Mouse (Mus musculus): ENCODE data around the gene Otop2.

Otop2 gene

DNA sequence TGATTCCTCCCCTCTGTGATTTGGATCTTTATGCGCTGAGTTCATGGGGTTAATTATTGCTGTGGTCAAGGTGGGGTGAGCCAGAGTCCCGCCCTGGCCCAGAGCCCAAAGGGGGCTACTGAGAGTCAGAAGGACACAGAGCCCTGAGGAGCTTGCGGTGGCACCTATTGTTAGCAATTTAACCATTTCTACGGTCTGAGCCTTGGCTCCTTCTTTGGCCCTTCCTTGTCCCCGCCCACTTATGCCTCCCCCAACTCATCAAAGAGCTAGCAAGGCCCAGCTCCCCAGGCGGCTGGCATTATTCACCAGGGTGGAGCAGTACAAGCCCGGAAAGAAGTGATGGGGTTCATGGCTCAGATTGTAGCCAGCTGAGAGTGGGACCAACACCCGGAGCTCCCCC, at the start of gene Otop2:
Gene Otop2 (plus strand): TSS at position 301 of the 400 bp plus-strand sequence.
- no peak for DNase-seq

DNA sequence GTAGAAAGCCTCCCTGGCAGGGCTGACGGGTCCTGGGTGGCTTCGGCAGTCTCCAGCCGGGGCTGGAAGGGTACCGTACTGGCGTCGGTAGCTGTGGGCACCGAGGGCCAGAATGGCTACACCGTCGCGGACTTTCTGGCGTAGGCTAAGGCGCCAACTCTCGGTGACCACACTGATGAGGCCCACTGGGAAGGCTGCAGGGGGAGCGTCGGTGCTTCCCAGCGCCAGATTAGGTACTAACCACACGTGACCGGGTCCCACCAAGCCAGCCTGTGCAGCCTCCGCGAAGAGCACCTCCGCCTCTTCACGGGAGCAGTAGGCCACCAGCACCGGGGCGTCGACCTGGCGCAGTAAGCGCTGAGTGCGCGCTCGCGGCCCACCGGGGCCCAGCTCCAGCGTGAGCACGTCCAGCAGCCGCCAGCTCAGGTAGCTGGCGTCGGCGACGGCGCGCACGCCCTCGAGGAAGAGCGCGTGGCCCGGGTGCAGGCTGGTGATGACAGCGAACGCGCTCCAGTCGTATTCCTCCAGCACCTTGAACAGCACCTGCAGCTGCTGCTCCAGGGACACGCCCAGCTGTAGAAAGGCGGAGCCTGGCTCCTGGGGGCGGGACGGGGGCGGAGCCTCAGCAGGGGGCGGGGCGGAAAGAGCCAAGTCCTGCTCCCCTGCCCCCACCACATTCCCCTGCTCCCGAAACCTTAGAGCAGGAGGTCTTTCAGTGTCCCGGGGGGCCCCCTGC, 49.0 kb upstream of the Otop2 start:
- DNase-seq = peak; percentile 58

DNA sequence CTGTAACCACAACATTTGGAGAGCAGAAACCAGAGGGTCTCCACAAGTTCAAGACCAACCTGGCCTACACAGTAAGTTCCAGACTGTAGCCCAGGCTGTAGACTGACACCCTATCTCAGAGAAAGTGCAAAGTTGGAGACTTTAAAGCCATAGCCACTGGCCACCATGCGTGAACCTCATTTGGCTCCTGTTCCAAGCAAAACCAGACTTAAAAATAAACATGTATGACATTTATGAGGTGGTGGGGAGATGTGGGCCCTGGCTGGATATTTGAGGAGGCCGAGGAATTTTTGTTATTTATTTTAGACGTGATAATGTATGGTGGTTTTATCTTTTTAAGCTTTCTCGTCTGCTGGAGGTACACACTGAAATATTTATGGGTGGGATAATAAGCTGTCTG, 47.8 kb upstream of the Otop2 start:
- DNase-seq = no peak

DNA sequence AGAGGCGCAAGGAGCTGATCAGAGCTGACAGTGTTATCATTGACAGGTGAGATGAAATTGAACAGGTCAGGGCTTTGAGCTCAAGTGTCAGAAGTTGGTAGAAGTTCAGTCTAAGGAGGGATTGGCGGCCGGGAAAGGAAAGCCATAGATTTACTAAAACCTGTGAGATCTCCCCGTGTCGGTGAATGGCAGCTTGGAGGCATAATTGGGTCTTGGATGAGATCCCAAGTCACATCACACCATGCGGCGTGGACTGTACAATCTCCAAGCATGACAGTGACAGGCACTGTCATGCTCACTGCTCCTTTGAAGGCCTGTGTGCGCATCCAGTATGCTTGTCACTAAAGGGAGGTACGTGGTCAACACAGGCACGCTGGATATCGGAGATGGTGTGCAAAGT, 44.0 kb upstream of the Otop2 start:
- no peak for DNase-seq

DNA sequence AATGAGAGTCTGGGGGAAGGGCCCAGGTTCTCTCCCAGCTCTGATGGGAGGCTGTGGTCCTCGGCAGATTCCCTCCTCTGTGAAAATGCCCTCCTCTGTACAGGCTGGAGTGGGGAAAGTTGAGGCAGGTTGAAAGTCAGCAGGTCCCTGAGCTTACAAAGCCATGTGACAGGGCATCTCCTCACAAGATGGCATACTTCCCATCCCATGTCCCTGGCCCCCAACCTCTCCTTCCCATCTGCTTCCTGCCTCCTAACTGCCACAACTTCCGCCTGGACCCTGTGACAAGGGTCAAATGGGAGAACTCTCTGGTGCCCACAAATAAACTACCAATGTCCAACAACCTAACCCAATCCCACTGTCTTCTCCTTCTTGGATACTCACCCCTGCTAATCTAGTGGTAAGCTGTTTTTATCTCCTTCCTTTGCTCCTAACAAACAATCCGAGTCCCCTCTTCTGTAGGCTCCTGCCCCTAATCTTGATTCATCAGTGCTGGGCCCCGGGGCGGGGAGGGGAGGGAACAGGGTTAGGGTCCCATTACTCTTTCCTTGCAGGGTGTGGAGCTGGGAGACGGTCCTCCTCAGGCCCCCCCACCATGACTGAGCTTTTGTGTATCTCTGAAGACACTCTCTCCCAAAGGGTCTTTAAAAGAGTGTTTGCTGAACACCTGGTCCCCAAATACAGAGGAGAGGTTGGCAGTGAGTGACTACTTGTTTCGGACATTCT, 42.7 kb upstream of the Otop2 start:
- DNase-seq = no peak

DNA sequence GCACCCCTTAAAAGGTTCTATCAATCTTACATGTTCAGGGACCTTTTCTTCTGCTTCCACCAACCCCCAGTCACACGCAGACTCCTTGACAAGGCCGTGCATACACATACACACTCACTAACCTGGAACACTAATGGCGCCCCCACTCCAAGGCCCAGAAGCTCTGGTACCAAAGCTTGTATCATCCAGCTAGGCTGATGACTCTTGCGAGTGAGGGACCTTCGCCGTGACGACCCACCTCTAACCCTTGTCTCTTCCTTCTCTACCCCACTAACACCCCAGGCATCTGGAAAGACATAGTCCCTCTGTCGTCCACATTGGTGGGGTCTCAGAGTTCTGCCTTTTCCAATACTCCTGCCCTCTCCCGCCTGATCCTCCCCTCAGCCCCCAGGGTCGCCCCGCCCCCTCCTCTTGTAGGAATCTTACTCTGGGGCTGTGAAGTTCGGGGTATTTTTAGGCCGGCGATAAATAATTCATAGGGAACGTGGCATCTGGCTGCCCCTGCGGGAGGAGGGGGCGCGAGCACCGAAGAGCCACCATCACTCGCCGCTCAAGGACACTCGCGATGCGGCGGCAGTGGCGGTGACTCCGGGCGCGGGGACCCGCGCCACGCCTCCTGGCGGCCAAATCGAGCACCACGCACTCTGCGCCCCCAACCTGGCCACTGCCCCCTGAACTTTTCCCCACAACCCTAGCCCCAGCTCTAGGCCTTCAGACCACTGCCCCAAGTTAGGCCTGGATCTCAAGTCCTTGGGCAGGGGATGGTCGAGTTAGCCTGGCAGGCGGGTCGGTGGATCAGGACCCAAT, 41.9 kb upstream of the Otop2 start:
- peak; percentile 73 for DNase-seq

DNA sequence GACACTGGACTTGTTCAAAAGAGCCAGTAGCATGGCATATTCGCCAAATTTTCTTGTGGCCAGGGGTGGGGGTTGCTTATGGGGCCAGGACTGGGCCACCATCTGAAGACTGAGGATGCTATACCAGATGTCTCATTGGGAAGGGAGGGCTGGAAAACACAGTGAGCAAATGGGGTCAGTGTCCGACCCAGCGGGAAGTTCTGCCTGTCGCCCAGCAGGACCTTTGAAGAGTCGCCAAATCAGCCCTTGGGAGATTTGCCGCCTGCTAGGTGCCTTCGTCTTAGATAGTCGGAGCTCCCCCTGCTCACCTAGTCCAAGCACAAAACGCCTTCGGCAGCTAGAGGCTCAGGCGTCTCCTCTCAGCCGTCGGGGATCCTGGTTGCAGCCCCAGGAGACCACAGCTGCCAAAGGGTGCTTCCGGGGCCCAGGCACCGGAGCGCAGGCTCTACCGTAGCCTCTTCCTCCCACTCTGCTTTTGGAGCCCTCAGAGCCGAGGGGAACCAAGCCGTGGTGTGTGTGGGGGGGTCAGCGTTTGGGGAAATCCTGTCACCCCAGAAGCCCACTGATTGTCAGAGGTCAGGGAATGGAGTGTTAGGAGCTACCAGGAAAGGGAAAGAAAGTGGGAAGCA, 41.1 kb upstream of the Otop2 start:
- no peak for DNase-seq

DNA sequence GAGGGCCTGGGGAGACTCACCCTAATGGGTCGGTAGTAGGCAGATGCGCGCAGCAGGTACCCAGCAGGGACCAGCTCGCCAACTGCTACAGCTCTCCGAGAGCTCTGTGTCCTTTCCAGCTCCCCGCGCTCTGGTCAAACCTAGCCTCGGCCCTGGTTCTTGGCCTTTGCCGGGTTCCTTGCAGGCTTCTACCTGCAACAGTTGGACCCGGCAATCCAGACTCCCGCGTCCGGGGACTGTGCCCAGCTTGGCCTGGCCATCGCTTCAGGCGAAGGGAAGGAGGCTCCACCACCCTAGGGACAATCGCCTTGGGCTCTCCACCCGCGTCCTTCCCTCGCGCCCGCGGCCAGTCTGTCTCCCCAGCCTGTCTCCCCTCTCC, 40.6 kb upstream of the Otop2 start:
- DNase-seq = no peak

DNA sequence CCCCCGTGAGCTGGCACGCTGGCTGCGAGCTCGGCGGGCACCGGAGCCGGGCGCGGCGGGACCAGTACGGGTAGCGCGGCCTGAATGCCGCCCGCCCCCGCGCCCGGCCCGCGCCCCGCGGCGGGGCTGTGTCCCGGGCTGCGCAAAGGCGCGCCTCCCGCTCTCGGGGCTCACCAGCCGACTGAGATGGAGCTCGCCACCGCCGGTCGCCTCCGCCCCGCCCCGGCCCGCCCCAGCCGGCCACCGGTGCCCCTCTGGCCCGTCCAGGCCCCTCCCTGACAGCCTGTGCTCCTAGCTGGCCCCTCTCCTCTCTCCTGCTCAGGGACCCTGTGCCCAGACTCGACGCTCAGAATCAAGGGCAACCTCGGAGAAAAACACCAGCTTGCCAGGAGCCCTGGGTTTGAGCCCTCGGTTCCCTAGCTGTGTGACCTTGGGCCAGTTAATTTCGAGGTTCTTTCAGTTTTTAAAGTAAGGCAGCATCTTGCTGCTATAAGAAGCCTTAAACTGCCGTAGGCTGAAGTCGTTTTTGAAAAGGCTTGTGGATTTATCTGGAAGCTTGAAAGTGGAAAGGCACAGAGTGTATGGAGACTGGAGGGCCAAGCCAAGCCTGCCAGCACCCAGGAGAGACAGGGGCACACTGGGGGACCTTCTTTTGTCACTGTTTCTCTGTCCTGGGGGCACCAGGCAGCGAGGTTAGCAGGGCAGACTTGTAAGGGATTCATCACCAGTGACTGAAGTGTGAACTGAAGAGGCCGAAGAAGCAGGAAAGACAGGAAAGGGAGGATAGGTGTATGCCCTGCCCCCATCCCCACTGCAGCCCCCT, 39.7 kb upstream of the Otop2 start, which contains the start of gene Grin2c:
Gene Grin2c (minus strand): TSS at position 183 of the 823 bp plus-strand sequence.
- DNase-seq = no peak

DNA sequence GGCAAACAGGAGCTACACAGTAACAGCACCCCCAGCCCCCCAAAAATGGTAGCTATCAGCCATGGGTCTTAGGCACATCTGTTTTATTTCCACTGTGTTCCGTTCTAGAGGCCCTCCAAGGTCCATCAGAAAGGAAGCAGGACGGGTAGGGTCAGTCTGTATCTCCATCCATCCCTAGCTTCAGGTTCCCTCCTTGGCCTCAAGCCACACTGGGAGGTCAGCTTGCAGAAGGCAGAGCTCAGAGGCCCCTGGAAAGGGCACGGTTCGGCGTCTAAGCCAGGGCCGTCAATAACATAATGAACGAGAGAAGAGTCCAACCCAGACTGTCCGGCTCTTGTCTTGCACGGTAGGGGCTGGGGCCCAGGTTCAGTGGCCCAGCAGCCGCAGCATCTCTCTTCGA, 39.0 kb upstream of the Otop2 start:
- no peak for DNase-seq

DNA sequence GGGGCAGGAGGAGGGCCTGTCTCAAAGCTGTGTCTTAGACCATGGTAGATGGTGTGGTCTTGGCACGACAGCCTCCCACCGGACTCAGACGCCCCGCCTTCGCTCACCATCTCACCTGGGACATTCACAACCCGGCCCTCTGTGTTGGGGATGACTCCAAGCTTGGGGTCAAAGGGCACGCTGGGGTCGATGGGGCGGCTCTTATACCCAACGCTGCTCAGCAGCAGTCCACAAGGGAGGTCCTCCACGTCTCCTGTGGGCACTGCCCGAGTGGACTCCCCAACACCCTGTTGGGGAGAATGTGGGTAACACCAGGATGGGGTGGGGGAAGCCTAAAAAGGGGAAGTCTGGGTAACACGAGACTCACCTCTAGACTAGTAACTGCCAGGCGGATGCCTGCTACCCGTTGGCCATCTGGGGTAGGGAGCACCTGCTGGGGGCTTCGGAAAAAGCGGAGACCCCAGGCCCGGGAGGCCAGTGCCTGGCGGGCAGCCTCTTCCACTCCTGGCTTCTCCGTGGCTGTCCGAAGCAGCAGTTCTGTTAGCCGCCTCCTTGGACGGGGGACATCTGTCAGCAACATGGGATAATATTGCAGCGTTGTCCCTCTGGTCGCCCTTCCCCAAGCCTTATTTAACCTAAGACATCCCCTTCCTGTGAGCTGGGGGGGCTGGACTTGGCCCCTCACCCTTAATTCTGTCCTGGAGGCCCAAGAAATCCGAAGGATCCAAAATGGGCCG, 37.5 kb upstream of the Otop2 start:
- DNase-seq = no peak

DNA sequence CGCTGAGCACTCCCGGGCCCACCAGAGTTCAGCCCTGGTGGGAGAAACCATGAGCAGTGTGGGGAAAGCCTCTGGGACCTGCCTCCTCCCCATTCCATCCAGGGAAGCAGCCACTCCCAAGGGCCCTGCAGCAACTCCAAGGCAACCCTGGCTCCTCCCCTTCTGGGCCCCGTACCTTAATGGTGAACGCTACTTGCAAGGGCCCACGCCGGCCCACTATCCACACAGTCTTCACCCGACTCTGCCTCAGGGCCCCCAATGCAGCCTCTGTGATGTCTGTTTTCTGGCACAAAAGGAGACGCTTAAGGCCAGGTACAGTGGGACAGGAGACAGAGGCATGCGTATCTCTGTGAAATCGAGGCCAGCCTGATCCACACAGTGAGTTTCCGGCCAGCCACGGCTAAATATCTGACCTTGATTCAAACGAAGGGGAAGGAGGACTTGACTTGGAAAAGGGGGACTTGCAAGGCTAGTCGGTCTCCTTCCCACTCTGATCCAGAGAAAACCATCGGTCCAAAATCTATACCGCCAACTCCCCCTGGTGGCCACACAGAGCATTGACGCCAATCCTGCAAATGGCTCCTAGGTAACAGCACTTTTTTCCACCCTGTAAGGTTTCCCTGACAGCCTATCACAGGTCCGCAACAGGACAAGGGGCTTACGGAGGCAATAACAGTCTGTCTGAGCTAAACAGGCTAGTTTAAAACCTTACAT, 36.7 kb upstream of the Otop2 start:
- peak; percentile 86 for DNase-seq

DNA sequence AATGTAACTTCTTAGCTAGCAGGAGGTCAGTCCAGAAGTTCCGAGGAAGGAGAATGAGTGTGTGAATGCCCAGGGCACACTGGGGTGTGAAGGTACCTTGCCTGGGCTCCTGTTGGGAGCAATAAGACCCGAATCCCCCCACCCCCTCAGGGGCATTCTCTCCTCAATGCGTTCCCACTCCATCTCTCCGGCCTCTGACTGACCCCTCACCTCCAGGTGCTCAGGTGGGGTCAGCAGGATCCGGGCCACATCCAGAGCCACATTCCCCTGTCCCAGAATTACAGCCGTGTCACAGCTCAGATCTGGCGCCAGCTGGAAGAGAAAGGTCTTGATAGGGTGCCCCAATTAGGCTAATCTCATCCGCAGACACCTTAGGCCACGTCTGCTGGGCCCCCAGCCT, 35.9 kb upstream of the Otop2 start:
- DNase-seq = no peak

DNA sequence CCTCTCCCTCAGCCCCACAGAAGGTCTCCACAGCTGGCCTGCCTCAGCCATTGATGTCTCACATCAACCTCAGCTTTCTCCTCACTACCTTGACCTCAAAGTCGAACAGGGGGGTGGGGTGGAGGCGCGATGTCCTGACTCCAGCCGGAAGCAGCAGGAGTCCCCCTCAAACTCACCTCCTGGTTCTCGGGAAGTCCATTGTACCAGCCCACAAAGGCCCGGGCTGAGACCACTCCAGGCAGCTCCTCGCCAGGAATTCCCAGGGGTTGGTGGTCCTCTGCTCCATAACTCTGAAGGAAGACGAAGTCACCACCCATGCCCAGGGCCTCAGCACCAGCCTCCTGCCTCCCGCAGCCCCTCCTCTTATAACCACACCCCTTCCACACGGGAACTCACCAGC, 35.5 kb upstream of the Otop2 start:
- no peak for DNase-seq

DNA sequence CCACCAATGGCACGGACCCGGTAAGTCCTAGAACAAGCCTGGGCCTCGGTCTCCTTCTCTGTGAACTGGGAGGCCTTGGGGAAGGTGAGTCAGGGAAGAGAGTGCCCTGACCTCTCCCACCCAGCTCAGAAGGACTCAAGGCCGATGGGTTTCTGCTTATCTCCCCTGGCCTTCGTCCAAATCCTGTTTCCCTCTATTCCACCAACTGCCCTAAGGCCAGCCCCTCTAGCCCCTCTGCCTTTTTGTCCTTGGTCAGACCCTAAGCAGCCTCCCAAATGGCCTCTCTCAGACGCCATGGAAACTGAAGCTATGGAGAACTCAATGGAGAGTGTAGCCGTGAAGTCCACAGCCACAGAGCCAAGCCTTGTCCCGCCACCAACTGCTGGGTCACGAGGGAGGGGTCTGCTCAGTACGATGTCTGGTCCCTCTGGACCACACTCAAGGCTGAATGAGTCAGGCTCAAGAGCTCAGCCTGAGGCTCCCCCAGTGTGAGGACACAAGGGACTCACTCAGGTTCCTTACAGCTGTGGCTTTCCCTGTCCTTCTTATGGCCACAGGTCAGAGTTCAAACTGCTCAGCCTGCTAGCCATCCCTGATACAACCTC, 34.0 kb upstream of the Otop2 start:
- no peak for DNase-seq

DNA sequence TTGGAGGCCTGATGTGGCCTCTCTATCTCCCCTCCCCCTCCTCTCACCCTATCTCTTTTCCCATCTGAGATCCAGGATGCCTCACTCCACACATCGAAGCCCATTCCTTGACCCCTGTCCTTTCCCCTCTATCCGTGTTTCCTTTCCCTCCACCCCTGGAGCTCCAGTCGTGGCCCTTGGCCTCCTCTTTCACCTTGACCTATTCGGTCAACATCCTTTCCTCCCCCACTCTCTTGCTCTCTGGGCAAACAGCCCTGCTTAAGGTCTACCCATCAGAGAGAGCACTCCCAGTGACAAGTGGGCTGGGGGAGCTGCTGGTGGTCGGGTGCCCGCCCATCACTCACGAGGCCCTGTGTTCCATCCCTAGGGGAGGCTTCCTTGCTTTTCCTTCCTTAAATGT, 33.2 kb upstream of the Otop2 start:
- no peak for DNase-seq

DNA sequence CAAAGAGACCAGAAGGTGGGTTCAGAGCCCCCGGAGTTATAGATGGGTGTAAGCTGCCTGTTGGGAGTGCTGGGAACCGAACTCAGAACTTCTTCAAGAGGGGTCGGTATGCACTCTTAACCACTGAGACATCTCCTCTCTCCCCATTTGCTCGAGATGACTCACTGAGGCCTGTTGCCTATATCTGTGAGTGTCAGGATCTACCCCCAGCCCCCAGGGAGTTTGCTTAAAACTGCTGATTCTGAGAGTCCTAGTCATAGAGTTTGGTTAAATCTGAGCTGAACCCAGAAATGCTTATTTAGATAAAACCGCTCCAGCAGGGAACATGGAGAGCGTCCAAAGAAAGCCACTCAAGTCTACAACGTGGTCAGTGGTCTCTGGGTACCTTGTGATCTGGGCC, 32.8 kb upstream of the Otop2 start:
- no peak for DNase-seq

DNA sequence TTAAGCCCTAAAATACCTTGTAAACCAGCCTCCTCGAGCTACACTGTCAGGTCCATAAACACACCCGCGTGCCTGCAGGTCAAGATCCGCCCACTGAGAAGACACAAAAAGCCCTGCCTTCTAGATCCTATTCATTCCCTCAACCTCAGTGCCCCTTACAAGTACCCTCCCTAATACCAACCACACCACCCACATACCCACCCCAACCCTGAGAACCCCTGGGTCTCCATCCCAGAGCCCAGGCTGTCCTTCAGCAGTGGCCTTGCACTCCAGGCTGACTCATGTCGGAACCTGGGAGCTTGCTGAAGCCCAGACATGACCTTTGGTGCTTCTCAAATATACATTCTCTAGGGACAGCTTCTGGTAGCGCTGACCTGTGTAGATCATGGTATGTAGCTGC, 32.2 kb upstream of the Otop2 start:
- no peak for DNase-seq

DNA sequence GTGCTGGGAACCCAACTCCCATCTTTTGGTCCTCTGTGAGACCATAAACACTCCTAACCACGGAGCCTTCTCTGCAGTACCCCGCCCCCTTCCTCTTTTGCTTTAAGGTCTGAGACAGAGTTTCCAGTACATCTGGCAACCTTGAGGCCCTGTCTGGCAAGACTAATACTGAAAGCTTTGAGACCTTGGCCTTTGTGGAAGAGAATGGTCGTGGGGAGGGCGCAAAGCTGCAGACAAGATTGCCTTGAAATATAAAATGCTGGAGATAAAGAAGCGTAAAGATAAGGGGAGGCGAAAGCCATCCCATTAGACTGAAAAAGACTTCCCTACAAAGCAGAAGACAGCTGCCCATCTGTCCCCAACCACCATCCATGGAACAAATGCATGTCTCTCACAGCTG, 31.5 kb upstream of the Otop2 start:
- DNase-seq = no peak

DNA sequence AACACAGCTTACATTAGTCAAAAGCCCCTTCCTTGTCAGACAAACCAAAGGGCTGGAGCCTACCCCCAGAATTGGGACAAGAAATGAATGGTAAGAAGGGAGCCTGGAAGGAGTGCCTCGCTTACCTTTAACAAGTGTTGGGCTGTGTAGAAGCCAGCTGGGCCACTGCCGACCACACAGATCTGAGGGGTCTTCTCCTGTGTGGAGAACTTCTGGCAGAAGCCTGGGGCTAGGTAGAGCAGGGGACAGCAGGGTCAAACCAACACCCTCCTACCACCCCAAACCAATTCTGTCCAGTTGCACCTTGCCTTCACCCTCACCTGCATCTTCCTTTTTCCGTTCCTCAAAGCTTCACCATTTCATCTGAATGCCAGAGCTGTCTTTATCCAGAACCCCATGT, 31.0 kb upstream of the Otop2 start:
- DNase-seq = no peak

Data from retina, postnatal 1 day (tissue).